Mouse (Mus musculus) kidney, adult 8-10 months (tissue): ENCODE data around the gene Gm8082.
"Not testable (repeated sequence)": the region's sequence is repeated elsewhere in the genome, so short reads cannot be mapped to it uniquely, and the experiment has no call there.

ENCODE experiments used
- DNase-seq, 2 experiments: peaks; one replicate each; pipeline ENCODE4 v3.0.0; 2022

Gene Gm8082

GRCm38 (mm10) chr14:42993524-42993923 lies at the start of gene Gm8082:
Gm8082 (minus strand) TSS chr14:42993624.
- DNase-seq = not testable (repeated sequence)

GRCm38 (mm10) chr14:43015528-43015927 lies 22.1 kb upstream of the Gm8082 start, which contains the start of gene Gm10376:
Gm10376 (minus strand) TSS chr14:43015628.
- DNase-seq = not testable (repeated sequence)
